Mouse (Mus musculus) cerebellum, adult 2 months (tissue): ENCODE results near the gene Gng13. TPM values are rescaled to one million over a fixed set of nuclear protein-coding genes. Genes with fewer than 3 reads are reported as not detected.
"Not testable (repeated sequence)": the region's sequence is repeated elsewhere in the genome, so short reads cannot be mapped to it uniquely, and the experiment has no call there.

Experiments
- DNase-seq, 2 experiments: peaks; one replicate each; pipeline ENCODE4 v3.0.0; 2021
- H3K27ac ChIP-seq: fragments of 200-500 bp; 2 replicates; pipeline ENCODE4 v1.5.1; 2012; ENCODE audit warnings: low read length, control low read depth, inconsistent platforms; ENCODE audit not compliant: insufficient read depth
- H3K27me3 ChIP-seq: fragments of 200-500 bp; 2 replicates; pipeline ENCODE4 v1.6.1; 2012; ENCODE audit warnings: inconsistent platforms, mild to moderate bottlenecking, low read length, moderate library complexity; ENCODE audit not compliant: control insufficient read depth, insufficient read depth
- H3K4me1 ChIP-seq: fragments of 200-500 bp; 2 replicates; pipeline ENCODE4 v1.6.1; 2011; ENCODE audit warnings: low read length; ENCODE audit not compliant: control insufficient read depth, insufficient read depth
- H3K4me3 ChIP-seq: fragments of 200-500 bp; replicated peaks from 2 replicates; pipeline ENCODE3; 2011; ENCODE audit warnings: mild to moderate bottlenecking, low read depth, low read length, control low read depth; ENCODE audit not compliant: insufficient read depth
- CTCF ChIP-seq: fragments of 200-500 bp; IDR thresholded peaks from 2 replicates; pipeline ENCODE4 v1.5.1; 2011; ENCODE audit warnings: low read depth, mild to moderate bottlenecking, control low read depth, low read length, moderate library complexity, borderline replicate concordance; ENCODE audit not compliant: insufficient read depth
- POLR2A ChIP-seq: fragments of 200-500 bp; IDR thresholded peaks from 2 replicates; pipeline ENCODE4 v1.6.1; 2011; ENCODE audit warnings: low read length, control low read depth, borderline replicate concordance; ENCODE audit not compliant: insufficient read depth
- WGBS: fragments of 180-500 bp; shearing (Covaris S2); methylation state at CpG from one replicate; pipeline ENCODE4 v1.1.7; 2018; 5-methylcytosine and 5-hydroxymethylcytosine counted together
- polyA plus RNA-seq: library from polyadenylated mRNA; depleted of rRNA; stranded (reverse); fragments of >200 nt; gene quantifications from 2 replicates; pipeline ENCODE4 v1.2.3, GENCODE M21; 2012

Gene Gng13
- polyA plus RNA-seq, 1 experiment: 519 TPM

- 76% methylated on average over 5 of the region's 5 CpGs for WGBS
- no peak overlapping the region for H3K4me3 ChIP-seq
- no peaks in the 10 kb centered on the region for H3K27me3 ChIP-seq
- DNase-seq: no peak
- no peak overlapping the region for H3K27ac ChIP-seq
- H3K4me1 ChIP-seq: peaks cover 8% of the 10 kb centered on the region; the same call in 1 of the 2 replicates
- TF ChIP-seq POLR2A (no peak), CTCF (no peak)
These were observed 18.3 kb downstream of the Gng13 start for GRCm38 (mm10) chr17:25735246-25735645.

- no peak within 1 kb of the TSS for H3K27ac ChIP-seq
- peaks cover 8% of the 10 kb centered on the region; the same call in 1 of the 2 replicates for H3K4me1 ChIP-seq
- no peak for DNase-seq
- TF ChIP-seq CTCF (no peak), POLR2A (no peak)
- H3K4me3 ChIP-seq: no peak within 1 kb of the TSS
- H3K27me3 ChIP-seq: no peaks in the 10 kb centered on the region
- WGBS: 48% methylated on average over 3 of the region's 3 CpGs
These were observed 18.8 kb downstream of the Gng13 start, which contains the start of gene Mslnl for GRCm38 (mm10) chr17:25735745-25736144. Gene Mslnl (plus strand): TSS chr17:25736042.

- Histone ChIP-seq H3K27ac (no peak overlapping the region), H3K4me3 (no peak overlapping the region), H3K4me1 (peaks cover 8% of the 10 kb centered on the region; the same call in 1 of the 2 replicates), H3K27me3 (no peaks in the 10 kb centered on the region)
- no peak for TF ChIP-seq POLR2A
- no peak for TF ChIP-seq CTCF
- WGBS: 68% methylated on average over 7 of the region's 7 CpGs
- no peak for DNase-seq
These were observed 21.9 kb downstream of the Gng13 start for GRCm38 (mm10) chr17:25738861-25739260.

GRCm38 (mm10) chr17:25741471-25741870 lies 24.5 kb downstream of the Gng13 start:
- H3K4me3 ChIP-seq, H3K4me1 ChIP-seq, H3K27me3 ChIP-seq, H3K27ac ChIP-seq, DNase-seq: not testable (repeated sequence)
- WGBS: 62% methylated on average over 12 of the region's 12 CpGs

GRCm38 (mm10) chr17:25743831-25744230 lies 26.9 kb downstream of the Gng13 start:
- H3K4me3 ChIP-seq: no peak overlapping the region
- TF ChIP-seq CTCF (no peak), POLR2A (no peak)
- H3K27ac ChIP-seq: no peak overlapping the region
- DNase-seq: no peak
- no peaks in the 10 kb centered on the region for H3K27me3 ChIP-seq
- no peaks in the 10 kb centered on the region for H3K4me1 ChIP-seq
- WGBS: 70% methylated on average over 9 of the region's 9 CpGs

- WGBS: 55% methylated on average over 10 of the region's 10 CpGs
- Histone ChIP-seq H3K4me1 (no peaks in the 10 kb centered on the region), H3K27me3 (no peaks in the 10 kb centered on the region), H3K4me3 (no peak overlapping the region), H3K27ac (no peak overlapping the region)
- DNase-seq: no peak
- no peak for TF ChIP-seq CTCF
- TF ChIP-seq POLR2A: no peak
These were observed 27.3 kb downstream of the Gng13 start for GRCm38 (mm10) chr17:25744311-25744710.

- DNase-seq: no peak
- Histone ChIP-seq H3K27me3 (no peaks in the 10 kb centered on the region), H3K4me1 (no peaks in the 10 kb centered on the region)
These were observed 31.3 kb downstream of the Gng13 start for GRCm38 (mm10) chr17:25748238-25748637.

GRCm38 (mm10) chr17:25749314-25749713 lies 32.3 kb downstream of the Gng13 start:
- Histone ChIP-seq H3K27me3 (no peaks in the 10 kb centered on the region), H3K27ac (no peak overlapping the region), H3K4me1 (no peaks in the 10 kb centered on the region), H3K4me3 (no peak overlapping the region)
- no peak for DNase-seq
- TF ChIP-seq POLR2A (no peak), CTCF (no peak)
- 75% methylated on average over 6 of the region's 6 CpGs for WGBS

More at GRCm38 (mm10) chr17:25748238-25748637, 31.3 kb downstream of the Gng13 start:
- TF ChIP-seq POLR2A: no peak
- no peak for TF ChIP-seq CTCF
- WGBS: 93% methylated on average over 4 of the region's 4 CpGs
- Histone ChIP-seq H3K4me3 (no peak overlapping the region), H3K27ac (no peak overlapping the region)

- H3K27ac ChIP-seq: no peak overlapping the region
- H3K4me3 ChIP-seq: no peak overlapping the region
- 24% methylated on average over 5 of the region's 5 CpGs for WGBS
- no peak for DNase-seq
- TF ChIP-seq CTCF (no peak), POLR2A (no peak)
- no peaks in the 10 kb centered on the region for H3K4me1 ChIP-seq
- no peaks in the 10 kb centered on the region for H3K27me3 ChIP-seq
These were observed 34.5 kb downstream of the Gng13 start for GRCm38 (mm10) chr17:25751446-25751845.
